Mouse (Mus musculus) thymus, adult 2 months (tissue): Measurements from ENCODE around the gene Itm2b. TPM values are rescaled to one million over a fixed set of nuclear protein-coding genes. Genes with fewer than 3 reads are reported as not detected.

Source experiments
- DNase-seq: peaks from one replicate; pipeline ENCODE4 v3.0.0; 2021
- H3K27ac ChIP-seq: fragments of 200-500 bp; 2 replicates; pipeline ENCODE4 v1.5.1; 2012; ENCODE audit warnings: low read length, control low read depth; ENCODE audit not compliant: control insufficient read depth, insufficient read depth
- H3K27me3 ChIP-seq: fragments of 200-500 bp; 2 replicates; pipeline ENCODE4 v1.6.1; 2012; ENCODE audit warnings: mild to moderate bottlenecking, low read length, moderate library complexity, mixed read lengths; ENCODE audit not compliant: control insufficient read depth, insufficient read depth
- H3K36me3 ChIP-seq: fragments of 200-500 bp; 2 replicates; pipeline ENCODE4 v1.6.1; 2012; ENCODE audit warnings: mild to moderate bottlenecking, low read length, moderate library complexity; ENCODE audit not compliant: control insufficient read depth, insufficient read depth
- H3K4me1 ChIP-seq: fragments of 200-500 bp; replicated peaks from 2 replicates; pipeline ENCODE4 v1.6.1; 2012; ENCODE audit warnings: low read length; ENCODE audit not compliant: control insufficient read depth, insufficient read depth
- H3K4me3 ChIP-seq: fragments of 200-500 bp; 2 replicates; pipeline ENCODE4 v1.5.1; 2012; ENCODE audit warnings: mild to moderate bottlenecking, low read length, control low read depth, moderate library complexity; ENCODE audit not compliant: control insufficient read depth, insufficient read depth
- CTCF ChIP-seq: fragments of 200-500 bp; IDR thresholded peaks from 2 replicates; pipeline ENCODE4 v1.5.1; 2012; ENCODE audit warnings: mild to moderate bottlenecking, control low read depth, low read length, moderate library complexity, borderline replicate concordance; ENCODE audit not compliant: control insufficient read depth, poor library complexity, insufficient read depth; ENCODE audit errors: extremely low read depth
- POLR2A ChIP-seq: fragments of 200-500 bp; IDR thresholded peaks from 2 replicates; pipeline ENCODE4 v1.6.1; 2012; ENCODE audit warnings: mild to moderate bottlenecking, low read length, control low read depth, moderate library complexity; ENCODE audit not compliant: control insufficient read depth, poor library complexity, insufficient read depth; ENCODE audit errors: extremely low read depth
- WGBS: fragments of 180-500 bp; shearing (Covaris S2); methylation state at CpG from one replicate; pipeline ENCODE4 v1.1.7; 2018; 5-methylcytosine and 5-hydroxymethylcytosine counted together
- polyA plus RNA-seq: library from polyadenylated mRNA; depleted of rRNA; stranded (reverse); fragments of >200 nt; gene quantifications from 2 replicates; pipeline ENCODE4 v1.2.3, GENCODE M21; 2012

Itm2b gene
- polyA plus RNA-seq, 1 experiment, result 985 TPM

DNA sequence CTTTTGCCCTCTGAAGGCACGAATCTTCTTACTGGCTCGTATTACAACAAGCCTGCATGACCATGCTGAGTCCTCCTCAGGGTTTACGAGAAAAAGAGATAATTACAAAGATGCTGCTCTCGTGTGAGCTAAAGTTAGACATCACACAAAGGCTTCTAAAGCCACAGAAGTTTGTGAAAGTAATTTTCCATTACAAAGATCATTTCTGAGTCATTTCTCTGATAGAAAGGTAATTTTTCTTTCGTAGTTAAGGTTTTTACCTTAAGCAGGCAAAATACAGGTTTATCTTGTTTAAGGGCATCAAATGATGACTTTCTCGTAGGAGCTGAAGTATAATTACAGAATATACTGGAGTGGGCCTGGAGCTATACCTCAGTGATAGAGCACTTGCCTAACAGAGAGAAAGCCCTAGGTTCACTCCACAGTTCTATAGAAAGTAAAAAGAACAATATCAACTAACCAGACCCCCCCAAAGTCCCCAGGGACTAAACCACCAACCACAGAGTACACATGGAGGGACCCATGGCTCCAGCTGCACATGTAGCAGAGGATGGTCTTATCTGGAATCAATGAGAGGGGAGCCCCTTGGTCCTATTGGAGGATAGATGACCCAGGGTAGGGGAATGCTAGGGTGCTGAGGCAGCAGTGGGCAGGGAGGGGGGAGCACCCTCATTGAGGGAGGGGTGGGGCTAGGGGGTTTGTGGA lies 44.9 kb downstream of the Itm2b start:
- no peak overlapping the region for H3K4me3 ChIP-seq
- WGBS, result 37% methylated on average over 6 of the region's 6 CpGs

DNA sequence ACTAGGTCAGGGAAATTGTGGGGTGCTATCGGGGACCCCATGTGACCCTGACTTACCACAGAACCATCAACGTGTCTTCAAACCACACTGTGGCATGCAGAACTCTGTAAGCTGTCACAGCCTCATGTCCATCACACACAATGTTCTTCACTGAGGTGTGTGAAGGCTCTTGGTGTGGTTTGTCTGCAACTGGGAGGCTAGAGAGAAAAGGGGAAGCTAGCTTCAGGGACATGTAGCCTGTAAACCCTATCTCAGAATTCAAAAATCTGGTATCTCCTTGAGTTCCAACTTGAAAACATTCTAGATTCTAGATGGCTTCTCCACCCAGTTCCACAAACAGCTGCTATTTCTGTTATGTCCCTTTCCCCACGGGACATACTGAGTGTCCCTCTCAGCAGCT lies 45.5 kb downstream of the Itm2b start:
- H3K27me3 ChIP-seq, result no peaks in the 10 kb centered on the region
- TF ChIP-seq POLR2A (no peak), CTCF (no peak)
- 11% methylated on average over 3 of the region's 3 CpGs for WGBS
- H3K4me3 ChIP-seq, result no peak overlapping the region
- DNase-seq, result no peak
- no peaks in the 10 kb centered on the region for H3K36me3 ChIP-seq
- H3K27ac ChIP-seq, result no peak overlapping the region; the same call in 1 of the 2 replicates
- H3K4me1 ChIP-seq, result peaks cover 10% of the 10 kb centered on the region

More for the DNA sequence above, 44.9 kb downstream of the Itm2b start:
- no peaks in the 10 kb centered on the region for H3K27me3 ChIP-seq
- TF ChIP-seq CTCF (no peak), POLR2A (no peak)
- peaks cover 6% of the 10 kb centered on the region for H3K4me1 ChIP-seq
- no peak for DNase-seq
- H3K36me3 ChIP-seq, result no peaks in the 10 kb centered on the region
- H3K27ac ChIP-seq, result no peak overlapping the region; the same call in 1 of the 2 replicates

- H3K27ac ChIP-seq, result no peak overlapping the region
- H3K36me3 ChIP-seq, result no peaks in the 10 kb centered on the region
- peaks cover 12% of the 10 kb centered on the region for H3K4me1 ChIP-seq
- TF ChIP-seq CTCF (no peak), POLR2A (no peak)
- DNase-seq, result no peak
- WGBS, result 93% methylated on average over 6 of the region's 6 CpGs
- H3K4me3 ChIP-seq, result no peak overlapping the region
- no peaks in the 10 kb centered on the region for H3K27me3 ChIP-seq
These were observed 48.6 kb downstream of the Itm2b start for GRCm38 (mm10) chr14:73336316-73337080.

GRCm38 (mm10) chr14:73334926-73335805 lies 49.9 kb downstream of the Itm2b start:
- TF ChIP-seq CTCF (no peak), POLR2A (no peak)
- Histone ChIP-seq H3K27ac (no peak overlapping the region), H3K36me3 (no peaks in the 10 kb centered on the region), H3K4me1 (peaks cover 12% of the 10 kb centered on the region), H3K4me3 (no peak overlapping the region), H3K27me3 (no peaks in the 10 kb centered on the region)
- 91% methylated on average over 22 of the region's 22 CpGs for WGBS
- no peak for DNase-seq

DNA sequence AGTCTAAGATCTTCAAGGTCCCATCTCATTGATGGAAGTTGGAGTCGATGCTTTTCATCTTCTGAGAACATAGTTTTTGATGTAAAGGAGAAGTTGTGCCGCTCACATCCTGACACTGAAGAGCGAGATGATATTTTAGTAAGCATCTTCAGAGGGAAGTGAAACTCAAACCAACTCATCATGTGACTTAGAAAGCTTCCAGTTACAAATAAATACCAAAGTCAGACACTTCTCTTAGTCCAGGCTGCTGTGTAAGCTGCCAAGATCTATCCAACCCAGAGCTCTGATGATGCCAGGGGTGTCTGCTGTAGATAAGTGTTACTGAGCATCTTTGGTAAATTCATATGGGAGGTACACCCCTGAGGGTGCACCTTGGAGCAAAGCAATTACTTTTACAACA lies 51.2 kb downstream of the Itm2b start:
- no peak overlapping the region for H3K27ac ChIP-seq
- H3K27me3 ChIP-seq, result no peaks in the 10 kb centered on the region
- TF ChIP-seq CTCF, result no peak
- no peak for TF ChIP-seq POLR2A
- H3K4me1 ChIP-seq, result peaks cover 7% of the 10 kb centered on the region; the same call in 1 of the 2 replicates
- no peak overlapping the region for H3K4me3 ChIP-seq
- DNase-seq, result no peak
- H3K36me3 ChIP-seq, result no peaks in the 10 kb centered on the region
- WGBS, result 16% methylated on average over 3 of the region's 3 CpGs

DNA sequence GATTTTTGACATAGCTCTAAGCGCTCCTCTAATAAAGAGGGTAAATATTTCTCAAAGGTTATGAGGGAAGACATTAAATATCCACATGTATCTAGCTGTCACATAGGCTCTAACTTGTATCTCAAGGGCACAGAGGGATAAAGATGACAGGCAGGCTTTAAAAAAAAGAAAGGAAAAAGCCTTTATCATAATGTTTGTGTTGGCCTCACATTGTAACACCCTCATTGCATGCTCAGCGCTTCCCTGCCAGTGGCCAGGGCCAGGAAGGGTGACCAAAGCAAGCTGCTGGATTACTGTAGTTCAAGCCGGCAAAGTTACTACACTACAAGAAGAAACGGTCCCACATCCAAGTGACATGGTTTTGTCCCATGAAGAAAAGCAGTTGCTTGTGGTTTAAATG lies 53.7 kb downstream of the Itm2b start:
- DNase-seq, result no peak
- whole genome bisulfite sequencing, result 96% methylated on average over 4 of the region's 4 CpGs
- Histone ChIP-seq H3K4me3 (no peak overlapping the region), H3K36me3 (no peaks in the 10 kb centered on the region), H3K4me1 (peaks cover 7% of the 10 kb centered on the region; the same call in 1 of the 2 replicates), H3K27ac (no peak overlapping the region), H3K27me3 (no peaks in the 10 kb centered on the region)
- TF ChIP-seq POLR2A (no peak), CTCF (no peak)
